Mouse (Mus musculus) thymus, postnatal 14 days (tissue): ENCODE measurements around the gene Naa11.

ENCODE experiments used
- DNase-seq: peaks from one replicate; pipeline ENCODE4 v3.0.0; 2021

Gene Naa11

DNA sequence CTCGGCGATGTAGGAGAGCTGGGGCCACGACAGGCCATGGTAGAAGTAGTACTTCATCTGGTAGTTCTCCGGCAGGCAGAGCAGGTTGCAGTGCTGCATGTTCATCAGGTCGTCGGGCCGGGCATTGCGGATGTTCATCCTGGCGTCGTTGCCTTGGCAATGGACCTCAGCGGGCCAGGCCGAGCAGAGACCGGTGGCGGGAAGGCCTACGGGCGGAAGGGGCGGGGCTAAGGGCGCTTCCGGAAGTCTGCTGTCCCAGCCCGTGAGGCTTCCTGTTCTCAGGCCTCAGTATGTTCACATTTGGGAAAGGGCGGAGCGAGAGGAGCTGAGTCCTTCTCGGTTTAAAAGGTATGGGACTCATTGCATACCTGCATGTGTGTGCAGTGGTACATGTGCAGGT is at the start of gene Naa11:
Gene Naa11 (minus strand): TSS at position 220 of the 400 bp plus-strand sequence.
- DNase-seq = no peak

DNA sequence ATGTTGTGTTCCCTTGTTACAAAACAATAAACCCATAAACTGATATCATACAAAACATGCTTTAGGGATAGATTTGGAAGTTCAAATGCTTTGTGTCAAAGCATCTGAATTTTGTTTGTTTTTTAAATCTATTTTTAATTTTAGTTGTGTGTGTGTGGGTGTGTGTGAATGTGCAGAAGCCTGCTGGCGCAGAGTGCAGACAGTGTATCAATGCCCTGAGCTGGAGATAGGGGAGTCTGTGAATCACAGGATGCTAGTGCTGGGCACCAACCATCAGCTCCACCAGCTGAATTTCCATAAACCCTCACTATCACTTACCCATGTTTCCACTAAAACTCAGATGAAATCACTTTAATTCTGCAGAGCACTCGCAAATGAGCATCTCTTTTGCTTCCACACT is 40.3 kb upstream of the Naa11 start:
- no peak for DNase-seq

DNA sequence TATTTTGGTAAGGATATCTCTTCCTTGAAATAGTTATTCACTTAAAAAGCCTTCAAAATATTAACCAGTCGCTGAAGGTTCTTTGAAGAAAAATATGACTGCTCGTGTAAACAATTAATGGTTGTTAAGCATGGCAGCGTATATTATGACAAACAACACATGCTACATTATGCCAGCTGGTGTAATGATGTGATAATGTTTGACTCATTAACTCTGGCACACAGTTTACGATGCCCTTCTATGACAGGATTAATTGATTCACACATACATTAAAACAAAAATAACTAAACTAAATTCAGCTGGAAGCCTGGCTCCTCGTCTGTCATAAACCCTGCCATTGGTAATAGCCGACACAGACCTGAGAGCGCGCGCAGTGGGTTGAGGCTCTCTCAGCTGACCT is 37.8 kb upstream of the Naa11 start:
- no peak for DNase-seq

DNA sequence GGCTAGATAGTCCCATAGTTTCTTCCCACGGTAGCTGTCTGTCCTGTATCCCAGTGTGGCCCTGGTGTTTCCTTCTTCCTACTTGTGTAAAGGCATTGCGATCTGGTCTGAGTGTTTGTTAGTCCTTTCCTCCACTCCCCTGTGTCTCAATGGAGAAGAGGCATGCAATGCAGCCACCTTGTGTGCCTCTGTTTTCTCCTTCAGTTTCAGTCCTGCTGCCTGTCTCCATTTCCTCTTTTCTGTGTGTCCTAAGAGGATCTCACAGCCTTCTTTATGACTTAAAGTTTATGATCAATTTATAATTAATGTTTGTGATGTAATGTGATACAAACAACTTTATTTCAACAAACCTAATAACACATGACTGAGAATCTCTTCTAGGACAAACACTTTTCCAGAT is 29.5 kb upstream of the Naa11 start:
- no peak for DNase-seq

DNA sequence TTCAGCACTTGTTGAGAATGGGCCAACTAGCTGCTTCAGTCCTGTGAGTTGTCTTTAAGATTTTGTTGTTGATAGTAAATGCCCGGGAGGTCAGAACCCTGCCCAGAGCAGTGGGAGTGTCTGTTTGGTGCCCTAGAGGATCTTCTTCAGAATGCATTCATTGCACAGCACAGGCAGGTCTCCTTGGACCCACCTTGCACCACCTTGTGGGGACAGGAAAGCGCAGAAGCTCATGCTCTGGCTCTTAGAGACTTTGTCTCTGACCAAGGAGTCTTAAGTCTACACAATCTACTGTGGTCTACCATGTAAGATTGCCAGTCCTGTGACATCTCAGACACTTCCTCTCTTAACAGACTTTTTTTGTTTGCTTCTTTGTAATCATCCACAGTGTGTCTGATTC is 25.0 kb upstream of the Naa11 start:
- no peak for DNase-seq

DNA sequence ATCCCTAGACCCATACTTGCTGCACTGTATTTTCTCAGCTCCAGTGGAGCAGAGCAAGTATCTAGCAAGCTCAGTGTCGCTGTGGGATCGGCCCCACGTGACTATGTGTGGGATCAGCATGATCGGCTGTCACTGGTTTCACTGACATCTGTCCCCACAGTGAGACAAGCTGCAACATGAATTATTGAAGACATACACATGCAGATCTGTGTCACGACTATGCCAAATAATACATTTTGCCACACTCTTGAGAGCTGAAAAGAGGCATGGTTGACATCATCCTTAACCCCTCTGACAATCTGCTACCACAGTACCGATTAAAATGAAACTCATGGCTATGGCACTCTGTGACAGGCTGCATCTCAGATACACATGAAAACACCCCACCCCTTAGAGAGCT is 23.7 kb upstream of the Naa11 start:
- DNase-seq = no peak

DNA sequence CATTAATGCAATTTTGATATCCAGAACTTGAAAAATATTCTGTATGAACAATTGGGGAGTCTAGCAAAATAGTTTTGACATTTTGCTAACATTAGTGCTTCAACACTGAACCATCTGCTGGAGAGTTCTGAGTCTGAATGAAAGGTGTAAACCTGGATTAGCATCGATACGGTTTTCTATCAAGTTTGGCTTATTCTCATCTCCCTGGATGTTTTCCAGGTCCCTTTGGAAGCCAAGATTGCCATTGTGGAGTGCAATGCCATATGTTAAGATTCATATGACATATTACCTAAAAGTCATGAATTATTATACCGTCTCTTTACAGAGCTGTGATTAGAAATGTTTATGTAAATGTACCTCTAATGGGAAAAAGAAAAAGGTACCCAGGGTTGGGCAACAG is 21.5 kb upstream of the Naa11 start:
- DNase-seq = no peak

DNA sequence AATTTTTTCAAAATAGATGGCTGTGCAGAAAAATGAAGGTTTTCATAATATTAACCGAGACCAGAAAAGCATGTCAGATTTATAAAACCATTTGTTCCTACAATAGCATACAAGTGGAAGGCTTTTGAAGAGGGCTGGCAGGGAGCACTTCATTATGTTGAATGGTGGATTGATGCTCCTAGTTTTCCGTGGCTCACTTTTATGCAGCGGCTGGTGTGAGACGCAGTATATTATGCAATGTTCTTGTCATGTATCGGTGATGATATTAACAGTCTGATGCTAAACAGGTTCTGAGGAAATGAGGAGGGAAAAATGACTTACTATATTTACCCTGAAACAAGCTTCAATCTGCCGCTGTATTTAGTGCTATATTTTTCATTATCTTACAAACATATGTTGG is 18.0 kb upstream of the Naa11 start:
- no peak for DNase-seq

DNA sequence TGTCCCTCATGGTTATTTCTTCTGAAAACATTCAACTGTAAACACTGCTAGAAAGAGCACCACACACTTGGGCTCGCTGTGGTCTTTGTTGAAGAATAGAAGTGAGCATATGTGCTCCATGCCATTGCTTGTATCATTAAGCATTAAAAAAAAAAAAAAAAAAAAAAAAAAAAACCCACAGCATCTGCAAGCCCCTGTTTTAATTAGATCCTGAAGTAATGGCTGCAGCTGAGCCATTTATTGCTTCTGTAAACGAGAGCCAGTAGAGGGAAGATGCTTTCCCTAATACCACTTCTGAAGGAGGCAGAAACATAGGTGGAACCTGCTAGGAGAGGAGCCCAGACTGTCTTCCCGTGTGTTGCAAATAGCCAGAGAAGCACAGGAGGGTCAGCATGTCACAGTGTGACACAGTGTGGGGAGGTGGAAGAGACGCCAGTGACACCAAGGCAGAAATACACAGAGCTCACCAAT is 17.1 kb upstream of the Naa11 start:
- DNase-seq = no peak

DNA sequence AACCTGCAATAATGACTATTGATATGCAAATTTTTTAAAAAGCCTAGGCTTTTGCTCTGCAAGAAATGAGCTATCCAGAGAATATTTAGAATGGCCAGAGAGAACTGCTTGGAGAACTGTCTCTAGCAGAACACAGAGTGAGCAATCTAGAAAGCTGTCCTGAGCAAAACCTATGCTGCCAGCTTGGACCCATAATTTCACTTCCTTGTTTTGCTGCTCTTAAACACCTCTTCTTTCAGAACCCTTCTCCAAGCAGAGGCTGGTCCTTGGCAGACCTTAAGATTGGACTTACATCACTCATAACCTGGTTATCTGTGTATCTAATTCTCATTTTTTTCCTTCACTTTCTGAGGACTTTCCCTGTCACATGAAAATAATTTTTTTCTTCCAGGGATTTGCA is 8.9 kb upstream of the Naa11 start:
- DNase-seq = no peak

DNA sequence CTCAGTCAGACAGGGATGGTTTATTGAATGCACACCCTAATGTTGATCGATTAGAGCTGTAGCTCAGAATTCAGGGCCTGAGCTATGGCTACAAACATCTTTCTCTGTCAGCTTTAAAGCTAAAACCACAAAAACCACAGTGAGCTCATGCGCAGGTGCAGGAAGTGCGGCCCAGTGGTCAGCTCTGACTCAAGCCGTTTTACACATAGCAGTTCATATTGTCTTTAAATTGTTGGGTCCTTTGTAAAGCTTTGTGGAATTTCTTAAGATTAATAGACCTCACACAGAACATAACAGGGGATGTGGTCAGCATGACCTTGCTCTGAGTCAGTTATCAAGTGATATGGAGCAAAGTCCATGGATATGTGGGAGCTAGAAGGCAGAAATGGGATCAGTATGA is 5.4 kb upstream of the Naa11 start:
- no peak for DNase-seq

DNA sequence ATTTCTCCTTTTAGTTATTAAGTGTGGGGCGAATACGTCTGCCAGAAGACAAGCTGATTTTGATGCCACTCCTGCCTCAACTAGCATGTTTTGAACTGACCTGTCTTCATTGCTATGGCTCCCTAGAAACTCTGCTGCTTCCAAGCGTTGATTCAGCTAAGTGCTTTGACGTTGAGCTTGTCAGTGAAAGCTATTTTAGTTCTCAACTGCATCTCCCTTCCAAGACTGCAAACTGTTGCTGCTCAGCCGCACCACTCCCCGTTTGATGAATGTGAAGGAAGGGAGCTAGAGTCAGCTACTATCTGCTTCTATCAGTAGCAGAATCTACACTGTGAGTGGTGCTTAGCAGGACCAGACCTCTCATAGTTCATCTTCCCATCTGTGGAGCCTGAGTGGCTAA is 4.6 kb downstream of the Naa11 start:
- DNase-seq = no peak

DNA sequence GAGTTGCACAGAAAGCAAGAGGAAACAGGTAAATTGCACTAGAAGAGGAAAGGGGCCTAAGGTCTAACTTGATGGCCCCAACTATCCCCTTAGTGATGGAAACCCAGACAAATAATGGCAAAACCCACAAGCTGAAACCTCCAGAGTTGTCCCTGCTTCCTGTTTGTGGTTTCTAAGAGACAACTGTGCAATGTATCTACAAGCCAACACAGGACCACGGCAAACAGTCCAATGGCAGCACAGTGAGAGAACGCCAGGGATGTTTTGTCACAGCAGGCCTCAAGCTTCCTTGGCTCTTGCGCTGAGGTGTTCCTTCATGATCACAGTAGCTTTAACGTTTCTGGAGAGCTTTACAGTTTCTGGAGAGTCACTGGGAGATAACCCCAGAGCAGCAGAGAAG is 7.8 kb downstream of the Naa11 start:
- DNase-seq = no peak

DNA sequence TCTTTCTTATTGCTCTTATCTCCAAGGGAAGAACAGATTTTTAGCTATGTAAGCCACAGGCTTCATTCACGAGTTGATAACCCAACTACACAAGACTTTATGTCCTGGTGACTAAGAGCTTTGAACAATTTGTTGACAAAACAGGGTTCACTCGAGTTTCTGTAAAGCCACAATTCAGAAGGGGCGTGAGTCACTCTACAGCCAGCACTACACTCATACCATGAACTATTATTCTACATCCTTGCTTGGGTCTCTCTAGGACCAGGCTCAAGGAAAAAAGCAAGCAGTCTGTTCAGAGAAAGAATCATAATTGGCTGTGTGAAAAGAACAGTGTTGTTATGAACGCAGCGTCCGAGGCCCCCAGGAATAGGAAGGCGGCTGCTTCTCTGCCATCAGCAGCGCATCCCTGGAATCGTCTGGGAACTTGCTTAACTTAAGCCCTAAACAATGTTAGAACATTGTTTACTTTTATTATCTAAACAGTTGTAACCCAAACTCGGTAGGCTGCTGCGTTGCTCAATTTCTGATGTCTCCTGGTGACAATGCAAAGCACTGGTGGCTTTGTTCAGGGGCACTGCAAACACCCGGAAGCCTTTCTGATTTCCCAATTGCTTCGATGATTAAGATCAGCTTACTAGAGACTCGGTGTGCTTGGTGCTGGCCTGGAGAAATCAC is 9.5 kb downstream of the Naa11 start:
- DNase-seq = no peak

DNA sequence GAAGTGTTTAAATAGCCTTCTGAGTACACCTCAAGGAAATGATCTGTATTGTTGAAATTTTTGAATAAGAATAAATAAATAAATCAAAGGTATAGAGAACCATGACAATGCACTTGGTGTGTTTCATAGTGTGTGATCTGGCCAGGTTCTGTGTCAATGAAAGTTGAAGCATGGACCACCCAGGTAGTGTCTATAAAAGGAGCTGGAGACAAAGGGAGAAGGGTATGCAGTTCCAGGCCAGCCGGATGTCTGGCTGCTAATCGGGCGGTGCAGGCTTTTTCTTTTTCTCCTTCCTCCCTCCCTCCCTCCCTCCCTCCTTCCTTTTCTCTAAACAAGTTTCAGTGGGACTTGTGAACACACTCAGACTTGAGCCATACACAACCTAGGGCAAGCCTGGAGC is 12.2 kb downstream of the Naa11 start:
- no peak for DNase-seq

DNA sequence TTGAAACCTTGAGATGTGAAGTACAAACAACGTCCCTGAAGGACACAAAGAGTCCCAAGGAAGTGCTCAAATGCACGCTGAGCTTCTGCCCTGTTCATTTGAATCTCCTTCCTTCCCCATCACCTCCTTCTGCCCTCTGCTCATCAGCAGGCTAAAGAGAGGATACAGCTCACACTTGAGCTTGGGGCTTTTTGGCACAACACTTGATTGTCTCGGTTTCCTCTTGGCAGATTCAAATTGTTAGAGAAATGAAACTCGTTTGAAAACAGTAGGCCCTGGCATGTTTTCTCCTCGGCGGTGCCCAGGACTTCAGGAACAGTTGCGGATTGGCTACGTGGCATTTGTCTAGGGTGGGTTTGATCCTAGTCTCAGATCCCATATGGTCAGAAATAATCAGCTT is 27.4 kb downstream of the Naa11 start:
- DNase-seq = no peak

DNA sequence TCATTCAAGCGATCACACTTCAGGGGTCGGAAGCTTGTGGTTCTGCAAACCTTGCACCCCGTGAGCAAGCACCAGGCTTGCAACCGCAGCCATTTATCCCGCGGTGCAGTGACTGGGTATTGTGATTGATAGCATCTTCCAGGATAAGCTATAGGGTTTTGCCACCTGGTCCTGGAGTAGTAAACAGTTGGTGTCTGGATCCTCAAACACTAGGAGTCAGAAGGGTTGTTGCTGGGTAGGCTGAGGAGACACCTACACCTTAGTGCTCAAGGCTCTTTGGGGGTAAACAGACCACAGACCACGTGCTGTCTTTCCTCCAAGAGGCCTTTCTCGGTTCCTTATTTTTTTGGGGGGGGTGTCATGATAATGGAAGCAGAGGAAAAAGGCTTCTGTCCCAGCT is 27.9 kb downstream of the Naa11 start:
- DNase-seq = no peak

DNA sequence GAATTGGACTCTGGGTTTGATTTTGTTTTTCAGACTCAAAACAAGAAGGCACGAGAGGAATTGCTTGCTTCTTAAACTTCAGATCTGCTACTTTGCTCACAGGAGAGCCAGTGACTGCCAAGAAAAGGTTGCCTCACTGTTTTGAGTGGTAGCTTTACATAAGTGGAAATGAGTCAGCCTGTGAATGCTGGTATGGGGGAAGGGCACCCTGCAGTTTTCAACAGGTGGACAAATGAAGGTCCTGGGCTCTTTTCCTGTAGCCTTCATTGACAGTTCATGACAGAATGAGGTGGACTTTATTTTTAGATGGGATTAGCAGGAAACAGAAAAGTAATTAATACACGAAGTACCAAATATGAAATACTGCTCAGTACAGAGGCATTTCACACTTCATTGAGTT is 29.6 kb downstream of the Naa11 start:
- no peak for DNase-seq

DNA sequence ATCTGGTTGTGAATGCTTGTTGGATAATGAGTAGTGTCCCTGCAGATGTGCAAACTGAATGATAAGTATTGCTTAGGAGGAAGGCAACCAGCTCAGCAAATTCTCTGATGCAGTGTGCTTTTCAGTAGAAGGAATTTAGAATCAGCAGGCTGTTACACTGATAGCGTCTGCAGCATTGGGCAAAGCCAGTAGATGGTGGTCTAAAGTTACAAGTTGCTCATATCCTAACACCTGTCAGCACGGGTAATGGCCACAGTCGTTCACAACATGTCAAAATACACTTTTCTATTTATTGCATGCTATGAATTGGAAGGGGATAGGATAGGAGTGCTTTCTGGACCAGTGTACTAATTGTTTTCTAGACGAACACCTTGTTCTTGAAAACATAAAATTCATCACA is 33.1 kb downstream of the Naa11 start:
- DNase-seq = no peak

DNA sequence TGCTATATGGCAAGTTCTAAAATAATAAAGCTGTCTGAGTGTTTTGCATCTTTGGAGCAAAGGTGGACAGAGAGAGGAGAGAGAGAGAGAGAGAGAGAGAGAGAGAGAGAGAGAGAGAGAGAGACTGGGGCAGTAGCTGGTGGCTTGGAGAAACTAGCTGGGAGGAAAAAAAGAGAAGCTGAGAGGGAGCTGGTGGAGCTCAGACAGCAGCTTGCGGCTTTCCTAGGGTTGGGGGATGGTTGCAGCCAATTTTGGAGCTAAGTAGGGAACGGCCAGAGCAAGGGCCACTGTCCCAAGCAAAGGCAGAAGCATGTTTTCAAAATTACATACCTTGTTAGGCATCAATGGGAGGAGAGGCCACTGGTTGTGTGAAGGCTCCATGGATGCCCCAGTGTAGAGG is 36.0 kb downstream of the Naa11 start:
- no peak for DNase-seq

DNA sequence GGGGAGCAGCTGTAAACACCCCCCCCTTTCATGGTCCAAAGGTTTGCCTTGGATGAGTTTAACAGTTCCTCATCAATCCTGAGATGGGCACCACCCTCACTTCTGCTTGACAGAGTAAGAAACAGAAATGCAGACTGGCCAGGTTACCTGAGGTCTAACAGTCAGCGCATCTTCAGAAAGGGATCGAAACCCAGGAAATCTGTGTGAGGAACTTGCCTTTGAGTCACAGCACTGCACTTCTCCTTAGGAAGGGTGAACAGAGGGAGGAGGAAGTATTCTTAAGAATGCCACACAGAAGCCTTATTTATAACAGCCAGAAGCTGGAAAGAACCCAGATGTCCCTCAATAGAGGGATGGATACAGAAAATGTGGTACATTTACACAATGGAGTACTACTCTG is 37.0 kb downstream of the Naa11 start:
- no peak for DNase-seq

DNA sequence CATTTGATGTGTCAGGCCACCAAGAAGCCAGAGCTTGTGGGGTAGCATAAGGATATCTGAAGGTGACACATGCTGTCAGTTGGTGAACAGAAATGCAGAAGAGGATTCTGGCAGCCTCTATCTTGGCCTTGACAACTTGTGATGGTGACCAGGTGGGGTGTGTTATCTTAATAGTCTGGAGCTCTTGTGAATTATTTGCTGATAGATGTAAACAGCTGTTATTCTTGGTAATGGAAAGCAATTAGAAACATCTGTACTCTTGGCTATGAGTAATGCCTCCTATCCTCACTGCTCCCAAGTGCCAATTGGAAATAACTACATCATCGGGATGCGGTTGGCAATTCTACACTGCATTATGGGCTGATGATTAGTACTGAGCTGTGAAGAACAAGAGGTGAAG is 43.4 kb downstream of the Naa11 start:
- no peak for DNase-seq

DNA sequence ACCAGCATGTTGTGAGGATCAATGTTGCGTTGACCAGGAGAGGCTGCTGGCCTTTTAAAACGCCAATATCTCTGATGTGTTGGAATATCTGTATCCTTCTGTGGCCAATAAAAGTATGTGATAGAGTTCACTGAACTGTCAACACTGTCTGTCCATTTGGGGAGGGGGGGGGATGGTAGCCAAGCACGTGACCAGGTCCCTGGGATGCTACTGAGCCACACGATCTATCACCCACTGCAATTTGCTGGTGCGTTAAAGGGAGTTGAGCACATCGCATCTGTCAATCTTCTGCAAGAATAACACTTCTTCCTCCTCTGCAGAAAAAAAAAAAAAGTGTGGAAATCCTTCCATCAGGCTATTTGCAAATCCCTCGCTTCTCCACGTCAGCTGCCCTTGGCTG is 43.9 kb downstream of the Naa11 start:
- DNase-seq = no peak

DNA sequence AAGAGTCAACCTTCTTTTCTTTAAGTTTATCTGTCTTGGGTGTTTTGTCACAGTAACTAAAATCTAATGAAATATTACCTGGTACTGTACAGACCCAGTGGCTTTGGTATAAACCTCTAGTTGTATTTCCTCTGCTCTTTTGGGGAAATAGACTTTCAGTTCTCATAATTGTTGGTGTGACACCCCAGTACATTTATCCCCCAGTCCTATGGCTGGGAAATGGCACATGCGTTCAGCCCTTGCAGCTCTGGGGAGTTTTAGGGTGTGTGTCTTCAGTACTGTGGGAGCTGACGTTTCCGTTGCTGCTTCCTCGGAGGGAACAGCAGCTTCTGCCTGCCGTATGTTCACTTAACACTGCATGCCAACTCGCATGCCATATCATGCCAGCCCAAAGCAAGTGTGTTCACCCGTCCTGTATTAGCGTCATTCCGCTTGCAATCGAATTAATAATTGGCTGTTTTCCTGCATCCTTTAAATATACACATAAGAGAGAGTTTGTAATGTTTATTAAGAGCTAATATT is 46.4 kb downstream of the Naa11 start:
- DNase-seq = no peak

DNA sequence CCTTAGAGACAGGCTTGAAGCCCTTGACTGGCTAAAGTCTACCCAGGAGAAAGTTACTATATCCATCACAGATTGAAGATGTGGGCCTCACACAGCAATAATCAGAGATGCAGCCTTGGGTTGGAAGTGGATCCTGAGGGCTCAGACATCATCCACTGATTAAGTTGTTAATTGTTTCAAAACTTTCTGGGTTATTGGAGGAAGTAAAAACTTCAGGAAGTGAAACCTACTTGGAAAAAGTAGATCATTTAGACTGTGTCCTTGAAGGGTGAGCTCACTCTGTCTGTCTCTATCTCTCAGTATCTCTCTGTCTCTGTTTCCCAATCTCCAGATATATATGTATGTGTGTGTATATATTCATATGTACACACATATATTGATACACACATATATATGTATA is 47.0 kb downstream of the Naa11 start:
- no peak for DNase-seq

DNA sequence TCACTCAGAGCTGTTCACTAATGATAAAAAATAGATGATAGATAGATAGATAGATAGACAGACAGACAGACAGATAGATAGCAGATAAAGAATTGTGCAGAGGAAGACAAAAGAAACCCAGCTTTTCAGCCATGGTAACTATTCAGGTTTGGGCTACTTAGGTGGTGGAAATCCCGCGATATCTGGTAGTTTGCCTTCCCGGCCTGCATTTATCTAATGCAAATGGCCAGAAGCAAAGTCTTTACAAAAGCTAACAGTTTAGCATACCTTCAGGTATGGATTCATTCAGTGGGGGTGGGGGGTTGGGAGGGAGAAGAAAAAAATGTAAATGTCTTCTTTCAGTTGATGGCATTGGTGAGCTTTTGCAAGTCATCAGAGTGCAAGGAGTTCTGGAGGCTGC is 48.0 kb downstream of the Naa11 start:
- DNase-seq = no peak
